Mouse (Mus musculus) layer of hippocampus, adult 9-11 months (tissue): ENCODE measurements at regions not wholly inside any gene's neighbourhood (a gene's known extent, or its start where the extent isn't known, plus 50 kb on each side); places are given as distances from the start of the nearest gene placed in this dataset.

ENCODE experiments used
- DNase-seq: peaks from one replicate; pipeline ENCODE4 v3.0.0; 2022

- peak; percentile 46 for DNase-seq
Observed at GRCm38 (mm10) chr14:123219590-123219989, 235.8 kb upstream of the Tmtc4 start.

- DNase-seq: no peak
Observed at GRCm38 (mm10) chr14:123210241-123210640, 226.4 kb upstream of the Tmtc4 start.

GRCm38 (mm10) chr14:123202848-123203247, 219.0 kb upstream of the Tmtc4 start:
- no peak for DNase-seq

- no peak for DNase-seq
Observed at GRCm38 (mm10) chr14:123202313-123202712, 218.5 kb upstream of the Tmtc4 start.

- DNase-seq: peak; percentile 43
Observed at GRCm38 (mm10) chr14:123201426-123202274, 217.8 kb upstream of the Tmtc4 start.

- no peak for DNase-seq
Observed at GRCm38 (mm10) chr14:123199111-123199510, 215.3 kb upstream of the Tmtc4 start.

- DNase-seq: no peak
Observed at GRCm38 (mm10) chr14:123192574-123192973, 208.7 kb upstream of the Tmtc4 start.

- no peak for DNase-seq
Observed at GRCm38 (mm10) chr14:123190729-123191128, 206.9 kb upstream of the Tmtc4 start.

- DNase-seq: no peak
Observed at GRCm38 (mm10) chr14:123187270-123188058, 203.6 kb upstream of the Tmtc4 start.

- no peak for DNase-seq
Observed at GRCm38 (mm10) chr14:123173183-123173582, 189.3 kb upstream of the Tmtc4 start.

- no peak for DNase-seq
Observed at GRCm38 (mm10) chr14:123171865-123172264, 188.0 kb upstream of the Tmtc4 start.

- no peak for DNase-seq
Observed at GRCm38 (mm10) chr14:123163842-123164241, 180.0 kb upstream of the Tmtc4 start.

GRCm38 (mm10) chr14:123143489-123144046, 159.7 kb upstream of the Tmtc4 start:
- peak; percentile 33 for DNase-seq

GRCm38 (mm10) chr14:123138743-123139705, 155.2 kb upstream of the Tmtc4 start:
- DNase-seq: peak; percentile 31

GRCm38 (mm10) chr14:123133979-123134378, 150.1 kb upstream of the Tmtc4 start:
- no peak for DNase-seq

GRCm38 (mm10) chr14:123120361-123120760, 136.5 kb upstream of the Tmtc4 start:
- no peak for DNase-seq

- no peak for DNase-seq
Observed at GRCm38 (mm10) chr14:123116337-123116736, 132.5 kb upstream of the Tmtc4 start.

GRCm38 (mm10) chr14:123110533-123110932, 126.7 kb upstream of the Tmtc4 start:
- no peak for DNase-seq

GRCm38 (mm10) chr14:123100371-123100770, 116.5 kb upstream of the Tmtc4 start:
- DNase-seq: no peak

- DNase-seq: no peak
Observed at GRCm38 (mm10) chr14:123096086-123096485, 112.3 kb upstream of the Tmtc4 start.

GRCm38 (mm10) chr14:123082065-123082464, 98.2 kb upstream of the Tmtc4 start:
- no peak for DNase-seq

- DNase-seq: no peak
Observed at GRCm38 (mm10) chr14:123081016-123081714, 97.3 kb upstream of the Tmtc4 start.
